Mouse (Mus musculus) neural tube, embryonic 11.5 days (tissue): ENCODE results near the gene Tmem106b. TPM values are rescaled to one million over a fixed set of nuclear protein-coding genes. Genes with fewer than 3 reads are reported as not detected.

Experiments
- ATAC-seq: fragments of 200-750 bp; cut with Nextera tagmentation; 2 replicates; pipeline ENCODE4 v1.8.0; 2017; ENCODE audit warnings: moderate number of reproducible peaks, mild to moderate bottlenecking, moderate TSS enrichment, moderate library complexity; ENCODE audit not compliant: insufficient read depth, low FRiP score, low TSS enrichment
- DNase-seq: peaks from one replicate; pipeline ENCODE4 v3.0.0-alpha.2; 2015; ENCODE audit warnings: low spot score
- H3K27ac ChIP-seq: fragments of 300-500 bp; sonication (generic); 2 replicates; pipeline ENCODE4 v1.5.1; 2014; ENCODE audit warnings: low read depth, mild to moderate bottlenecking, low read length
- H3K27me3 ChIP-seq: fragments of 300-500 bp; sonication (generic); 2 replicates; pipeline ENCODE4 v1.6.1; 2014; ENCODE audit warnings: mild to moderate bottlenecking, low read length, mixed read lengths; ENCODE audit not compliant: control insufficient read depth, insufficient read depth
- H3K36me3 ChIP-seq: fragments of 300-500 bp; sonication (generic); 2 replicates; pipeline ENCODE4 v1.6.1; 2014; ENCODE audit warnings: mild to moderate bottlenecking, low read length, moderate library complexity, mixed read lengths; ENCODE audit not compliant: control insufficient read depth, insufficient read depth
- H3K4me1 ChIP-seq: fragments of 300-500 bp; sonication (generic); 2 replicates; pipeline ENCODE4 v1.6.1; 2014; ENCODE audit warnings: low read length, mixed read lengths; ENCODE audit not compliant: control insufficient read depth, insufficient read depth
- H3K4me2 ChIP-seq: fragments of 300-500 bp; sonication (generic); 2 replicates; pipeline ENCODE4 v1.6.1; 2014; ENCODE audit warnings: low read depth, mild to moderate bottlenecking, moderate library complexity
- H3K4me3 ChIP-seq: fragments of 300-500 bp; sonication (generic); 2 replicates; pipeline ENCODE4 v1.5.1; 2014; ENCODE audit warnings: low read depth, low read length
- H3K9ac ChIP-seq: fragments of 300-500 bp; sonication (generic); 2 replicates; pipeline ENCODE4 v1.6.1; 2014; ENCODE audit warnings: mild to moderate bottlenecking, low read length
- H3K9me3 ChIP-seq: fragments of 300-500 bp; sonication (generic); 2 replicates; pipeline ENCODE4 v1.6.1; 2016; ENCODE audit warnings: low read length; ENCODE audit not compliant: control insufficient read depth
- WGBS: fragments of 180-500 bp; shearing (Covaris S2); extraction: QIAGEN DNeasy Blood & Tissue Kit; methylation state at CpG from one replicate; pipeline ENCODE4 v1.1.7; 2014; 5-methylcytosine and 5-hydroxymethylcytosine counted together
- polyA plus RNA-seq: library from polyadenylated mRNA; unstranded; fragments of >200 nt; fragmentation: Nextera tagmentation; extraction: Ambion mirVana; gene quantifications from 2 replicates; pipeline ENCODE4 v1.2.1, GENCODE M21; 2014

Gene Tmem106b
- polyA plus RNA-seq, 1 experiment from 2014 or later: 34.0 TPM

- Histone ChIP-seq H3K27me3 (no peaks in the 10 kb centered on the region), H3K9ac (no peak overlapping the region), H3K4me2 (no peak overlapping the region), H3K4me1 (no peaks in the 10 kb centered on the region), H3K27ac (no peak overlapping the region), H3K36me3 (no peaks in the 10 kb centered on the region), H3K9me3 (no peaks in the 10 kb centered on the region), H3K4me3 (no peak overlapping the region)
- no peak for DNase-seq
- 88% methylated on average over 2 of the region's 2 CpGs for WGBS
- no peak for ATAC-seq
Observed at GRCm38 (mm10) chr6:13062691-13063255, 6.8 kb upstream of the Tmem106b start.

GRCm38 (mm10) chr6:13070147-13070425 lies 527 bp downstream of the Tmem106b start:
- Histone ChIP-seq H3K4me1 (0 out of 2 replicates have a peak, but pooled peaks cover 3% of the 10 kb centered on the region), H3K4me2 (peak overlapping the region; percentile 51), H3K4me3 (peak overlapping the region; percentile 66), H3K36me3 (no peaks in the 10 kb centered on the region; the same call in 1 of the 2 replicates), H3K9me3 (no peaks in the 10 kb centered on the region), H3K9ac (peak overlapping the region; percentile 94), H3K27ac (0 out of 2 replicates have a peak overlapping the region, but pooled peaks have one; percentile 5), H3K27me3 (no peaks in the 10 kb centered on the region)
- no peak for ATAC-seq
- WGBS: 2% methylated on average over 11 of the region's 11 CpGs
- no peak for DNase-seq

- 60% methylated on average over 4 of the region's 4 CpGs for WGBS
- ATAC-seq (peak; percentile 12; the same call in 1 of the 2 replicates), DNase-seq (peak; percentile 13)
- Histone ChIP-seq H3K27ac (no peak overlapping the region), H3K4me1 (0 out of 2 replicates have a peak, but pooled peaks cover 3% of the 10 kb centered on the region), H3K9me3 (no peaks in the 10 kb centered on the region), H3K4me3 (peak overlapping the region; percentile 66), H3K36me3 (peaks cover 2% of the 10 kb centered on the region; the same call in 1 of the 2 replicates), H3K27me3 (no peaks in the 10 kb centered on the region), H3K9ac (peak overlapping the region; percentile 94), H3K4me2 (peak overlapping the region; percentile 51)
Observed at GRCm38 (mm10) chr6:13070485-13070884, 926 bp downstream of the Tmem106b start.

GRCm38 (mm10) chr6:13073036-13073435 lies 3.5 kb downstream of the Tmem106b start:
- H3K4me2 ChIP-seq: no peak overlapping the region
- H3K9ac ChIP-seq: no peak overlapping the region
- no peaks in the 10 kb centered on the region for H3K27me3 ChIP-seq
- no peak overlapping the region for H3K27ac ChIP-seq
- H3K36me3 ChIP-seq: peaks cover 2% of the 10 kb centered on the region; the same call in 1 of the 2 replicates
- 0 out of 2 replicates have a peak, but pooled peaks cover 3% of the 10 kb centered on the region for H3K4me1 ChIP-seq
- ATAC-seq (no peak), DNase-seq (no peak)
- H3K9me3 ChIP-seq: no peaks in the 10 kb centered on the region
- WGBS: 98% methylated on average over 4 of the region's 4 CpGs
- H3K4me3 ChIP-seq: no peak overlapping the region

- no peaks in the 10 kb centered on the region for H3K27me3 ChIP-seq
- no peak for DNase-seq
- WGBS: 91% methylated on average over 2 of the region's 2 CpGs
- H3K4me3 ChIP-seq: no peak overlapping the region
- no peak overlapping the region for H3K4me2 ChIP-seq
- no peak overlapping the region for H3K9ac ChIP-seq
- no peaks in the 10 kb centered on the region for H3K9me3 ChIP-seq
- H3K36me3 ChIP-seq: peaks cover 2% of the 10 kb centered on the region; the same call in 1 of the 2 replicates
- H3K27ac ChIP-seq: no peak overlapping the region
- ATAC-seq: no peak
- H3K4me1 ChIP-seq: 0 out of 2 replicates have a peak, but pooled peaks cover 3% of the 10 kb centered on the region
Observed at GRCm38 (mm10) chr6:13073876-13074275, 4.3 kb downstream of the Tmem106b start.

GRCm38 (mm10) chr6:13082881-13083280 lies 13.3 kb downstream of the Tmem106b start:
- no peaks in the 10 kb centered on the region for H3K9me3 ChIP-seq
- 0 out of 2 replicates have a peak, but pooled peaks cover 6% of the 10 kb centered on the region for H3K36me3 ChIP-seq
- H3K4me3 ChIP-seq: no peak overlapping the region
- 94% methylated on average over 9 of the region's 9 CpGs for WGBS
- ATAC-seq (no peak), DNase-seq (no peak)
- H3K4me1 ChIP-seq: no peaks in the 10 kb centered on the region
- H3K27me3 ChIP-seq: no peaks in the 10 kb centered on the region
- H3K27ac ChIP-seq: no peak overlapping the region
- no peak overlapping the region for H3K4me2 ChIP-seq
- no peak overlapping the region for H3K9ac ChIP-seq

- no peak overlapping the region for H3K27ac ChIP-seq
- H3K4me1 ChIP-seq: no peaks in the 10 kb centered on the region
- H3K9me3 ChIP-seq: no peaks in the 10 kb centered on the region
- no peak overlapping the region for H3K4me3 ChIP-seq
- DNase-seq (no peak), ATAC-seq (no peak)
- no peaks in the 10 kb centered on the region for H3K36me3 ChIP-seq
- no peaks in the 10 kb centered on the region for H3K27me3 ChIP-seq
- WGBS: 78% methylated on average over 2 of the region's 2 CpGs
- no peak overlapping the region for H3K9ac ChIP-seq
- H3K4me2 ChIP-seq: no peak overlapping the region
Observed at GRCm38 (mm10) chr6:13096656-13097435, 27.3 kb downstream of the Tmem106b start.

GRCm38 (mm10) chr6:13100137-13100536 lies 30.6 kb downstream of the Tmem106b start:
- no peaks in the 10 kb centered on the region for H3K36me3 ChIP-seq
- whole genome bisulfite sequencing: 94% methylated on average over 2 of the region's 2 CpGs
- no peak overlapping the region for H3K27ac ChIP-seq
- no peak overlapping the region for H3K9ac ChIP-seq
- ATAC-seq: no peak
- no peaks in the 10 kb centered on the region for H3K27me3 ChIP-seq
- no peak overlapping the region for H3K4me2 ChIP-seq
- no peak overlapping the region for H3K4me3 ChIP-seq
- H3K9me3 ChIP-seq: no peaks in the 10 kb centered on the region
- no peak for DNase-seq
- H3K4me1 ChIP-seq: no peaks in the 10 kb centered on the region

GRCm38 (mm10) chr6:13108662-13109061 lies 39.1 kb downstream of the Tmem106b start:
- no peaks in the 10 kb centered on the region for H3K4me1 ChIP-seq
- no peaks in the 10 kb centered on the region for H3K9me3 ChIP-seq
- H3K4me2 ChIP-seq: no peak overlapping the region
- H3K4me3 ChIP-seq: no peak overlapping the region
- no peaks in the 10 kb centered on the region for H3K27me3 ChIP-seq
- no peak overlapping the region for H3K27ac ChIP-seq
- DNase-seq (no peak), ATAC-seq (no peak)
- no peak overlapping the region for H3K9ac ChIP-seq
- no peaks in the 10 kb centered on the region for H3K36me3 ChIP-seq
- WGBS: 79% methylated on average over 1 of the region's 1 CpGs
